Mouse (Mus musculus) liver, postnatal 0 days (tissue): ENCODE measurements at regions not wholly inside any gene's neighbourhood (a gene's known extent, or its start where the extent isn't known, plus 50 kb on each side); places are given as distances from the start of the nearest gene placed in this dataset.

Source experiments
- CTCF ChIP-seq: sonication (generic); IDR thresholded peaks from 2 replicates; pipeline ENCODE4 v1.5.1; 2016; ENCODE audit warnings: antibody characterized with exemption, low read depth
- EP300 ChIP-seq: IDR thresholded peaks from 2 replicates; pipeline ENCODE4 v1.6.1; 2016; ENCODE audit warnings: antibody characterized with exemption, low read depth, mild to moderate bottlenecking

DNA sequence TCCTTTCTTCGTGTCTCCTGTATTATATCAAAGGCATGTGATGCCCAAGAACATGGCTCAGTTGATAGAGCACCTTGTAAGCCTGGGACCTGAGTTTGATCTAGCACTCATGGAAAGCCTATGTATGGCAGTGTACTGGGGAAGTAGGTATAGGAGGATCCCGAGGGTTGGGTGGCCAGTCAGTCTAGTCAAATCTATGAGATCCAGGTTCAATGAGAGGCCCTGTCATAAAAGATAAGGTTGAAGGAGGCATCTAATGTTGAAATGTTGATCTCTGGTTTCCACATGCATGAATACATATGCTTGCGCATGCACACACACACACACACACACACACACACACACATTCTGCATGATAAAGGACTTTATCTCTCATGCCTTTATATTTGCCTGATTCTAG lies 178.6 kb upstream of the Map3k1 start:
- TF ChIP-seq EP300 (peak; percentile 89), CTCF (no peak)
